Mouse (Mus musculus) midbrain, embryonic 10.5 days (tissue): ENCODE data around the gene Tmed3. TPM values are rescaled to one million over a fixed set of nuclear protein-coding genes. Genes with fewer than 3 reads are reported as not detected.

Source experiments
- DNase-seq: peaks from one replicate; pipeline ENCODE4 v3.0.0-alpha.2; 2017; ENCODE audit warnings: low spot score
- H3K27ac ChIP-seq: fragments of 300-500 bp; sonication (generic); replicated peaks from 2 replicates; pipeline ENCODE4 v1.5.1; 2016; ENCODE audit warnings: mild to moderate bottlenecking
- H3K27me3 ChIP-seq: fragments of 300-500 bp; sonication (generic); 2 replicates; pipeline ENCODE4 v1.6.1; 2016; ENCODE audit warnings: low read depth, mild to moderate bottlenecking; ENCODE audit not compliant: poor library complexity, severe bottlenecking
- H3K36me3 ChIP-seq: fragments of 300-500 bp; sonication (generic); 2 replicates; pipeline ENCODE4 v1.6.1; 2016; ENCODE audit warnings: mild to moderate bottlenecking, moderate library complexity
- H3K4me1 ChIP-seq: fragments of 300-500 bp; sonication (generic); 2 replicates; pipeline ENCODE4 v1.6.1; 2016
- H3K4me3 ChIP-seq: fragments of 300-500 bp; sonication (generic); 2 replicates; pipeline ENCODE4 v1.5.1; 2016; ENCODE audit warnings: mild to moderate bottlenecking, moderate library complexity
- H3K9me3 ChIP-seq: fragments of 300-500 bp; sonication (generic); replicated peaks from 2 replicates; pipeline ENCODE4 v1.6.1; 2016; ENCODE audit warnings: mild to moderate bottlenecking
- WGBS: fragments of 180-500 bp; shearing (Covaris S2); methylation state at CpG from one replicate; pipeline ENCODE4 v1.1.7; 2016; 5-methylcytosine and 5-hydroxymethylcytosine counted together
- polyA plus RNA-seq: library from polyadenylated mRNA; unstranded; fragments of >200 nt; fragmentation: Nextera tagmentation; extraction: Ambion mirVana; gene quantifications from 2 replicates; pipeline ENCODE4 v1.2.1, GENCODE M21; 2016

The Tmed3 gene
- polyA plus RNA-seq: 45.6 and 47.3 TPM in 2 replicates

DNA sequence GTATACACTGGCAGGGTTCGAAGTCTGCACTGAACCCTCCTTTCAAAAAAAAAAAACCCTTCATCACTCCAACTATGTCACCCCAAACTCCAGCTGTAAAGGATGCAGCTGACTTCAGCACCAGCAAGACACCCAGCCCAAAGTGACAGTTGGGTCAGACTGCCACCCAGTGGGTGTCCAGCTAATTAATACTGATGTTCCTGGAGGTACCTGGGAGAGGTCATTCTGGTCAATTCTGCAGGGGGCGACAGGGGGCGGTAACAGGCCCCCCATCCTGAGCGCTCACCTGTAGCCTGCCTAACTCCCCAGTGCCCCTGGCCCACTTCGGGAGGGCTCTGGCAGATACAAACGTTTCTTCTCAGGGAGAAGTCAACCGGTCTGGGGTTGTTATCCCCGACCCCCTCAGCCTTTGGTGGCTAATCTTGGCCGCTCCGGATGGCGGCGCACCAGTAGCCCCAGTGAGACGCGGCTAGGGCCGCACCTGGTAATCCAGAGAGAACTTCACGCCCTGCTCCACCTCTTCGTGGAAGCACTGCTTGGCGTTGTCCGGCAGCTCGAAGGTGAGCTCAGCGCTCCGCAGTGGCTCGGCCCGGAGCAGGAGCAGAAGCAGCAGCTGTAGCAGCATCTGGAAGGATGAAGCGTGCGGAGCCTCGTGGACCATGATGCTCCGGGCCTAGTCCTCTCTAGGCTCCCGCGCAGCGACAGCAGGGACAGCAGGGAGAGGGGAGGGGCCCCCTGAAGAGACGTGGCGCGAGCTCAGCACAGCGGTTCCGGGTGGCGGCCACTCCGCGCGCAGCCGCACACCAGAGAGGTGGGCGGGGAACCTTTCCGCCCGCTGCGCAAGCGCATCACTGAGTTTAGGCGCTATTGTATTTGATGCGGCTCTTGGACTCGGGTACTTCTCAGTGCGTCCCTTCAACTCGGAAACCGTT, at the start of gene Tmed3:
TSS of gene Tmed3 (minus strand) at position 804 of the 932 bp plus-strand sequence.
- H3K4me3 ChIP-seq: peak within 1 kb of the TSS; percentile 65
- H3K27ac ChIP-seq: peak within 1 kb of the TSS; percentile 91
- peak; percentile 91 for DNase-seq
- H3K36me3 ChIP-seq: peaks cover 18% of the 10 kb centered on the region
- no peaks in the 10 kb centered on the region for H3K27me3 ChIP-seq
- peaks cover 13% of the 10 kb centered on the region for H3K4me1 ChIP-seq
- H3K9me3 ChIP-seq: no peaks in the 10 kb centered on the region
- WGBS: 2% methylated on average over 52 of the region's 52 CpGs

DNA sequence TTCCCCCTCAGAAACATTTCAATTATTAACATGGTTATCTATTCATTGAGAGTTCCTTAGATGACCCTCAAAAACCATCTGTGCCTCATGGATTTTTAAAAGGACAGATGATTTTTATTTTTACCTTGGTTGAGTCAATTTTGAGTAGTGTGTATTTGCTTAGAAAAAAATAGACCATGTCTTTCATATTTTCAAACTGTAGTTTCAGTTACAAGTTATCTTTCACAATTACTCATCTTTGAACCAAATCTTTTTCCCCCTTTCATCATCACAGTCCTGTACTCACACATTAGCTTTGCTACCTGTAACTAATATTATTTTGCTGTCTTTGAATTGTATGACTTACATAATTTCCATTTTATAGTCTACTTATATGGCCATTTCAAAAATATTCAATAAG, 35.2 kb upstream of the Tmed3 start:
- no peak overlapping the region for H3K4me3 ChIP-seq
- no peaks in the 10 kb centered on the region for H3K36me3 ChIP-seq
- H3K4me1 ChIP-seq: peaks cover 12% of the 10 kb centered on the region; the same call in 1 of the 2 replicates
- peaks cover 21% of the 10 kb centered on the region for H3K27me3 ChIP-seq
- no peak overlapping the region for H3K27ac ChIP-seq
- DNase-seq: no peak
- no peaks in the 10 kb centered on the region for H3K9me3 ChIP-seq

DNA sequence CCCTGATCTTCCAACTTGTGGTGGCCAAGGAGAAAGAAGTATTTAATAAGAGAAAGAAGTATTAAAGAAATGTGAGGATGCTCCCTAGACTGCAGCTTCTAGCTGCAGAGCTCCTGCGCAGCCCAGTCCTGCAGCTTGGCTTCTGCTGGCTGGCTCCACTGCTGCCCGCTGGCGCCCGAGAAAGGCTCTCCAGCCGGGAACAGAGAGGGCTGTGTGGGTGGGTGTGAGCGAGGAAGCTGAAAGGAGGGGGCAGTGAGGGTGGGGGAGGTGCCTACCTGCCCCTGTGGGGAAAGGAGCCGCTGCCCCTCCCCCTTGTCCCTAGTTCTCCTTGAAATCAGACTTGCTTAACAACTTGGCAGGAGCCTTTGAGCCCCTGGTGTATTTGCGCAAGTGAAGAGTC, 33.4 kb upstream of the Tmed3 start, which contains the start of gene Ankrd34c:
TSS of gene Ankrd34c (minus strand) at position 181 of the 400 bp plus-strand sequence.
- Histone ChIP-seq H3K36me3 (no peaks in the 10 kb centered on the region), H3K4me1 (peaks cover 12% of the 10 kb centered on the region; the same call in 1 of the 2 replicates), H3K27ac (no peak within 1 kb of the TSS), H3K9me3 (no peaks in the 10 kb centered on the region), H3K27me3 (peaks cover 21% of the 10 kb centered on the region), H3K4me3 (peak within 1 kb of the TSS; percentile 23; the same call in 1 of the 2 replicates)
- no peak for DNase-seq
- WGBS: 4% methylated on average over 8 of the region's 8 CpGs

DNA sequence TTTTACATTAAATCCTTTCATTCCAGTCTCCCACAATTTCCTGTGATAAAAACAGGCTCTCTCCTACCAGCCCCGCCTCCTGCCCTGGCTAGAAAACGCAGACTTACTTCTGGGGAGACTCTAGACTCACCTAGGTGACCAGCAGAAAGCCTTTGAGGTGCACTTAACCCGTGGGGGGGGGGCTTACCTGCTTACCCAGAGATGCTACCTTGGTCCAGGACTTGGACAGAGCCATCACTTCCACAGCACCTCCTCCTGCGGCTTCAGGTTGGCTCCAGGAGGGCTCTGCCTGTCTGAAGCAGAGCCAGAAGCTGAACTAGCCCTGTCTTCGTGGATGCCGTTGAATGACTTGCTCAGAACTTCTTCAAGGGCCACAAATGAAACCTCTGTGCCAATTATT, 33.0 kb upstream of the Tmed3 start:
- 10% methylated on average over 6 of the region's 6 CpGs for WGBS
- Histone ChIP-seq H3K27ac (no peak overlapping the region), H3K36me3 (no peaks in the 10 kb centered on the region), H3K4me1 (peaks cover 12% of the 10 kb centered on the region; the same call in 1 of the 2 replicates), H3K27me3 (peaks cover 21% of the 10 kb centered on the region), H3K9me3 (no peaks in the 10 kb centered on the region), H3K4me3 (no peak overlapping the region)
- DNase-seq: no peak

DNA sequence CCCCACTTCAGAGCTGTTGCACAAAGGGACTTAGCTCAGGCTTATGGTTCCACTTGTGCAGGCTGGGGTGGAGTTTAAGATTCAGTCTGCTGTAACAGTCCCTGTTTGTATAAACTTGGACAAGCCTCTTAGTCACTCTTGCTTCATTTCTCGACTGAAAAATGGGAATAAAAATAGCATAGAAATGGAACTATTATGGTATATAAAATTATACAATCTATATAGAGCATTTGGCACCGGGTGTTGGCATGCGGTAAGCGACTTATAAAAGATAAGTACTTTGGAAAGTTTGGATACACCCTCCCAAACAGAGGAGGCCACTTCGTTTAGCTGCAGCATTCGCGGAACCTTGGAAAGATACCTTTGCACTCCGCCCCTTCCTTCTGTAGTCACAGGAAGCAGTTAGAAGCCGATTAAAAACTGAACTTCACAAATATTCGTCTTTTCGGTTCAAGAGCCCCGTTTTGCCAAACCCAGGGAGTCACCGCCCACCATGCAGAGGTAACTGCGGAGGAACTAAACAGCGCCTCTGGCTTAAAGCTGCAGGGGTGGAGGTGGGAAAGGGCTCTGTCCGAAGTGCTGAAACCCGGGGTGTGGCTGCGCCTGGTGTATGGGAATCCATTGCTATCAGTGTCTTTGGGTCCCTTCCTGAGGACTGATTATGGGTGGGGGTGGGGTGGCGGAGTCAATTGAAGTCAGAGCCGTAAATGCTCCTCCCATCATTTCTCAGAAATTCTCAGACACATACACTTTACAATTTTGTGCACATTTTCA, 32.3 kb upstream of the Tmed3 start:
- peaks cover 21% of the 10 kb centered on the region for H3K27me3 ChIP-seq
- H3K27ac ChIP-seq: no peak overlapping the region
- H3K36me3 ChIP-seq: no peaks in the 10 kb centered on the region
- H3K4me1 ChIP-seq: peaks cover 12% of the 10 kb centered on the region; the same call in 1 of the 2 replicates
- WGBS: 7% methylated on average over 20 of the region's 20 CpGs
- H3K9me3 ChIP-seq: no peaks in the 10 kb centered on the region
- DNase-seq: peak; percentile 57
- H3K4me3 ChIP-seq: peak overlapping the region; percentile 23; the same call in 1 of the 2 replicates

DNA sequence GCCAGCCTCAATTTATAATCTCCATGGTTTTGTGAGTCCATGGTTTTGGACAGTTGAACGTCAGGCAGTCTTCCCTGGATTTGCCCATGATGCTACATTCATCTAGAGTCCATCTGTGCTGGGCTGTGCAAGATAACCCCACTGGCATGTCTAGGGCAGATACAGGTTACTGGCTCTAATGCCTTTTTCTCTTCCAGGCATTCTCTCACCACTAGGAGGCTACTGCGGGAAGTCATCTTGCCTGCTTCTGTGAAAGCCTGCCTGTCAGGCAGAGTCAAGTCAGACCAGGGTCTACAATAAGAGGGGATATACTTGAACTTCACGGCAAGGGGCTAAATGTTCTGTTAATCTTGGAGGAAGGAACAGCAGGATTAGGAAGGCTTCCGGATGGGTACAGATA, 2.0 kb upstream of the Tmed3 start:
- Histone ChIP-seq H3K4me1 (peaks cover 13% of the 10 kb centered on the region), H3K27ac (no peak overlapping the region), H3K4me3 (no peak overlapping the region), H3K36me3 (no peaks in the 10 kb centered on the region), H3K9me3 (no peaks in the 10 kb centered on the region), H3K27me3 (no peaks in the 10 kb centered on the region)
- WGBS: 27% methylated on average over 4 of the region's 4 CpGs
- DNase-seq: no peak

DNA sequence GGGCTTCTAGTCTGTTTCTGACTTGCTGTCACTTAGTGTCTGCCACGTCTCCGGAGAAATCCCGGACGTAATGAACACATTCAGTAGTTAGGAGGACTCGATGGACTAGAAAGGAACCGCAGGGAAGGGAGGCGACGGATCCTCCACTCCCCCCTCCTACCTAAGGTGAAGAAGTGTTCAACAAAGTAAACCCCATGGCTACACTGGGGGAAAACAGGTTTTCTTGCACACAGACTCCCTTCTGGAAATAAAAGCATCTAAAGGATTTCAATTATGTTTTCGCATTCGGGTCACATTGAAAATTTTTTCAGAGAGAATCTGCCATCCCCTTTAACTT, 297 bp upstream of the Tmed3 start:
- H3K27me3 ChIP-seq: no peaks in the 10 kb centered on the region
- no peak for DNase-seq
- peaks cover 13% of the 10 kb centered on the region for H3K4me1 ChIP-seq
- peak overlapping the region; percentile 91 for H3K27ac ChIP-seq
- no peaks in the 10 kb centered on the region for H3K9me3 ChIP-seq
- WGBS: 11% methylated on average over 10 of the region's 10 CpGs
- H3K36me3 ChIP-seq: peaks cover 12% of the 10 kb centered on the region
- H3K4me3 ChIP-seq: peak overlapping the region; percentile 65

DNA sequence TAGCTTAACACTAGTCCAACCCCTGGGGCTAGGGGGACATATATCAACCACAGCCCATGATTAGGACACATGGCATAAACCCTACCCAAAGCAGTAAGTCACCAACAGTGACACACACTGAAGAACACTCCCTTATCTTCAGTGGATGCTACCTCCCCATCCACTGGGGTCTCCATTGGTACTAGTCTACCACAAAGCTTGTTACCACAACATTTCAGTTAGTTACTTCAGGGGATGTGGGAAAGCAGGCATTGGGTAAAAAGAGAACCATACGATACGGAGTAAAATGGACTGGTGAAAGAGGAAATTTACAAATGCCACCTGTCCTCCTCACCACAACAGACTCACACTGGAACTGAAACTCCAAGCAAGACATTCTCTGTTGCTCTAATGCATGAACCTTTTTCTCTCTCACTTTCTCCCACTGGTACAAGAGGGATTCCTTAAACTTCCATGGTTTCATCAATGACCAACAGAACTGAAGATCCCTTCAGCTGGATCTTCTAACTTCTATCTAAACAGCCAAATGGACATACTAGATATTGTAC, 3.9 kb downstream of the Tmed3 start:
- Histone ChIP-seq H3K27me3 (no peaks in the 10 kb centered on the region), H3K36me3 (peaks cover 32% of the 10 kb centered on the region), H3K27ac (no peak overlapping the region), H3K9me3 (no peaks in the 10 kb centered on the region), H3K4me3 (no peak overlapping the region), H3K4me1 (peaks cover 13% of the 10 kb centered on the region)
- 82% methylated on average over 2 of the region's 2 CpGs for WGBS
- no peak for DNase-seq

DNA sequence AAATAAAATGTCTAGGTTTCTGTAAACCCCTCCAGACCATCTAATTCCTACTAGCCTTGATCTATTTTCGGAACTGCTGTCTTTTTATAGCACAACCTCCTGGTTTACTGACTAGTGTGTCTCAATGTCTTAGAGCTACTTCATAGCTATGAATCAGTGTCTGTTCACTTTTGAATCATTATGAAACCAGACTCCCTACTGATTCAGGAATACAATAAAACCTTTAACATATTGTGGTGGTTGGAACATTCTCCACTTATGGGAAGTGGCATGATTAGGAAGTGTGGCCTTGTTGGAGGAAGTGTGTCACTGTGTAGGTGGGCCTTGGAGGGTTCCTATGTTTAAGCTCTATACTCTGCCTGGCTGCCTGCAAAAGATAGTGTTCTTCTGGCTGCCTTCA, 9.7 kb downstream of the Tmed3 start:
- H3K9me3 ChIP-seq: no peaks in the 10 kb centered on the region
- 86% methylated on average over 1 of the region's 1 CpGs for WGBS
- no peaks in the 10 kb centered on the region for H3K4me1 ChIP-seq
- no peaks in the 10 kb centered on the region for H3K27me3 ChIP-seq
- DNase-seq: no peak
- no peak overlapping the region for H3K4me3 ChIP-seq
- H3K36me3 ChIP-seq: peaks cover 20% of the 10 kb centered on the region
- no peak overlapping the region for H3K27ac ChIP-seq

DNA sequence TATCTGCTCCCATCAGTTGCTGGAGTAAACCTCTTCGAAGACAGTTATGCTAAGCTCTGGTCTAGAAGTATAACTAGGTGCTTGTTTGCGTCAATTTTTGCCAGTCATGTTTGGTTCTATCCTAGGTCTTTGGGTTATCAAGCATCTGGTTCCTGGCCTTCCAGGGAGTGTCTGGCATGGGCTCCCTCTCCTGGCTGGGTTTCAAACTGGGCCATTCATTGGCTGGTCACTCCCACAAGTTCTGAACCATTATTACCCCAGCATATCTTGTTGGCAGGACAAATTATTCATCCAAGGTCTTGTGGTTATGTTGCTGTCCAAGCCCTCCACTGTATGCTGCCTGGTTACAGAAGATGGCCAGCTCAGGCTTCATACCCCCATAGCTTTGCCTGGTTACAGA, 11.2 kb downstream of the Tmed3 start:
- no peaks in the 10 kb centered on the region for H3K9me3 ChIP-seq
- no peaks in the 10 kb centered on the region for H3K4me1 ChIP-seq
- H3K27me3 ChIP-seq: no peaks in the 10 kb centered on the region
- no peak for DNase-seq
- H3K27ac ChIP-seq: no peak overlapping the region
- no peak overlapping the region for H3K4me3 ChIP-seq
- H3K36me3 ChIP-seq: peaks cover 5% of the 10 kb centered on the region
- WGBS: 88% methylated on average over 2 of the region's 2 CpGs

DNA sequence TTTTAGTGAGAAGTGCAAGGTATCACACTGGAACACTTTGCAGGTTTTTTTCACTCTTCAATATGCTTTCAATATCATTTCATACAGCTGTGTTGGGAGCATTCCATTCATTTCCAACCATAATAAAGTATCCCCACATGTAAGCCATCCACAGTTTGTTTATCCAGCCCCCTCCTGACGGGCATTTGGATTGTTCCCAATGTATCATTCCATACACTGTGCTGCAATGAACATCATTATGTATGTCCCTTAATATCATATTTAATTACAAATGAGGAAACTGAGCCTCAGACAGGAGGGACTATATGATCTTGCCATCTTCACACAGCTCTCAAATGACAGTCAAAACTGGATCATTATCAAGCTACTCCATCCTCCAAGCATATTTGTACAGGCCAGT, 15.7 kb downstream of the Tmed3 start:
- Histone ChIP-seq H3K4me1 (no peaks in the 10 kb centered on the region), H3K36me3 (no peaks in the 10 kb centered on the region), H3K9me3 (no peaks in the 10 kb centered on the region), H3K4me3 (no peak overlapping the region), H3K27me3 (no peaks in the 10 kb centered on the region), H3K27ac (no peak overlapping the region)
- 78% methylated on average over 1 of the region's 1 CpGs for WGBS
- no peak for DNase-seq

DNA sequence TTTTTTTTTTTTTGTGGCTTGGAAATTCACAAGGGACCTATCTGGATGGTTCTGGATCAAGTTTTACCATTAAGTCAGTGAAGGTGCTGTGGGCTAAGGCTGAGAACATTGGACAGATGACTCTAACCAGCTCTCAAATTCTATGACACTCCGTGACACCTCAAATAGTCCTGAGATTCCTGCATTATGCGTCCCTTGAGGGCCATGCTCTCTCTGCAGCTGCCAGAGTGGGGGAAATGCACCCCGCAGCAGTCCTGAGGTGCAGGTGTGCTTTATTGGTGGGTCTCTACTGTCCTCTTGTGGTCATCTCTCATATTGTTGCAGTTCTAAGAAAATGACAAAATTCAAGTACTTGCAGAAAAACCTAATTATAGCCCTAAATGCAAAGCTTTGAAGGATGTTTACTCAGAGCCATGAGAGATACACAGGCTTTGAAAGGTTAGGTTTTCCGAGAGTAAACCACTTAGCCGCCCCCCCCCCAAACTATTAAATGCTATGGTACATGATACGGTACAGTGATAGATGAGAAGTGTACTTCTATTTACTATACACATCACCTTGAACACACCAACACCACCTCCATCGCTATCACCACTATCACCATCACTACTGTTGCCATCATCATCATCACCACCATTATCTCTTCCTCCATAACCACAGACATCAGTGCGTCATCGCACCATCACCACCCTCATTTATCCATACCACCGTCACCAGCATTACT, 17.2 kb downstream of the Tmed3 start:
- Histone ChIP-seq H3K4me1 (no peaks in the 10 kb centered on the region), H3K9me3 (no peaks in the 10 kb centered on the region), H3K27ac (no peak overlapping the region), H3K4me3 (no peak overlapping the region), H3K27me3 (no peaks in the 10 kb centered on the region), H3K36me3 (no peaks in the 10 kb centered on the region)
- 63% methylated on average over 10 of the region's 10 CpGs for WGBS
- no peak for DNase-seq
